Mouse (Mus musculus) stomach, postnatal 0 days (tissue): ENCODE data around the gene Proser3. TPM values are rescaled to one million over a fixed set of nuclear protein-coding genes. Genes with fewer than 3 reads are reported as not detected.

Experiments
- ATAC-seq: fragments of 200-750 bp; cut with Nextera tagmentation; 2 replicates; pipeline ENCODE4 v1.8.0; 2017; ENCODE audit not compliant: low FRiP score, low TSS enrichment
- DNase-seq: peaks from one replicate; pipeline ENCODE4 v3.0.0-alpha.2; 2016; ENCODE audit warnings: low spot score
- H3K27ac ChIP-seq: fragments of 300-500 bp; sonication (generic); replicated peaks from 2 replicates; pipeline ENCODE4 v1.5.1; 2014; ENCODE audit warnings: mild to moderate bottlenecking, control low read depth
- H3K27me3 ChIP-seq: fragments of 300-500 bp; sonication (generic); 2 replicates; pipeline ENCODE4 v1.6.1; 2014; ENCODE audit warnings: low read length; ENCODE audit not compliant: control insufficient read depth, insufficient read depth
- H3K36me3 ChIP-seq: fragments of 300-500 bp; sonication (generic); 2 replicates; pipeline ENCODE4 v1.6.1; 2014; ENCODE audit warnings: low read length, mixed read lengths; ENCODE audit not compliant: control insufficient read depth, insufficient read depth
- H3K4me1 ChIP-seq: fragments of 300-500 bp; sonication (generic); replicated peaks from 2 replicates; pipeline ENCODE4 v1.6.1; 2014; ENCODE audit warnings: antibody characterized with exemption; ENCODE audit not compliant: control insufficient read depth, insufficient read depth
- H3K4me2 ChIP-seq: fragments of 300-500 bp; sonication (generic); replicated peaks from 2 replicates; pipeline ENCODE4 v1.6.1; 2014; ENCODE audit warnings: low read depth, mild to moderate bottlenecking, control low read depth, moderate library complexity
- H3K4me3 ChIP-seq: fragments of 300-500 bp; sonication (generic); 2 replicates; pipeline ENCODE4 v1.5.1; 2014; ENCODE audit warnings: low read depth, low read length, control low read depth
- H3K9ac ChIP-seq: fragments of 300-500 bp; sonication (generic); 2 replicates; pipeline ENCODE4 v1.6.1; 2014; ENCODE audit warnings: mild to moderate bottlenecking, low read length, control low read depth, mixed read lengths
- H3K9me3 ChIP-seq: fragments of 300-500 bp; sonication (generic); 2 replicates; pipeline ENCODE4 v1.6.1; 2016; ENCODE audit warnings: low read length; ENCODE audit not compliant: control insufficient read depth
- CTCF ChIP-seq: IDR thresholded peaks from 2 replicates; pipeline ENCODE4 v1.5.1; 2016; ENCODE audit warnings: antibody characterized with exemption, low read depth, mild to moderate bottlenecking, moderate library complexity
- EP300 ChIP-seq: optimal IDR thresholded peaks from 2 replicates; pipeline ENCODE3; 2016; ENCODE audit warnings: antibody characterized with exemption
- WGBS: fragments of 180-500 bp; shearing (Covaris S2); extraction: QIAGEN DNeasy Blood & Tissue Kit; methylation state at CpG from one replicate; pipeline ENCODE4 v1.1.7; 2014; 5-methylcytosine and 5-hydroxymethylcytosine counted together
- polyA plus RNA-seq: library from polyadenylated mRNA; unstranded; fragments of >200 nt; fragmentation: Nextera tagmentation; extraction: Ambion mirVana; gene quantifications from 2 replicates; pipeline ENCODE4 v1.2.1, GENCODE M21; 2015

The Proser3 gene
- polyA plus RNA-seq, 1 experiment from 2014 or later = 2.3 TPM

- H3K27ac ChIP-seq = peak overlapping the region; percentile 97
- H3K36me3 ChIP-seq = peaks cover 15% of the 10 kb centered on the region
- peak overlapping the region; percentile 81 for H3K9ac ChIP-seq
- TF ChIP-seq EP300 (no peak), CTCF (no peak)
- ATAC-seq (no peak), DNase-seq (no peak)
- WGBS = 82% methylated on average over 18 of the region's 22 CpGs
- H3K4me2 ChIP-seq = peak overlapping the region; percentile 94
- H3K4me3 ChIP-seq = peak overlapping the region; percentile 72
- 0 out of 2 replicates have a peak, but pooled peaks cover 2% of the 10 kb centered on the region for H3K4me1 ChIP-seq
- no peaks in the 10 kb centered on the region for H3K27me3 ChIP-seq
- no peaks in the 10 kb centered on the region for H3K9me3 ChIP-seq
These were observed 1.9 kb upstream of the Proser3 start for GRCm38 (mm10) chr7:30553810-30554584.

GRCm38 (mm10) chr7:30553021-30553589, 1.0 kb upstream of the Proser3 start:
- no peaks in the 10 kb centered on the region for H3K27me3 ChIP-seq
- TF ChIP-seq CTCF (no peak), EP300 (no peak)
- under 1% methylated on average over 23 of the region's 23 CpGs for WGBS
- peaks cover 15% of the 10 kb centered on the region for H3K36me3 ChIP-seq
- 0 out of 2 replicates have a peak, but pooled peaks cover 2% of the 10 kb centered on the region for H3K4me1 ChIP-seq
- H3K4me2 ChIP-seq = peak overlapping the region; percentile 94
- H3K4me3 ChIP-seq = peak overlapping the region; percentile 72
- DNase-seq (peak; percentile 61), ATAC-seq (peak; percentile 21; the same call in 1 of the 2 replicates)
- H3K27ac ChIP-seq = peak overlapping the region; percentile 97
- H3K9ac ChIP-seq = peak overlapping the region; percentile 81
- H3K9me3 ChIP-seq = no peaks in the 10 kb centered on the region

GRCm38 (mm10) chr7:30551445-30552101, 526 bp downstream of the Proser3 start:
- ATAC-seq = peak; percentile 71
- WGBS = 3% methylated on average over 10 of the region's 10 CpGs
- peak; percentile 68 for TF ChIP-seq CTCF
- no peak for TF ChIP-seq EP300
- Histone ChIP-seq H3K4me3 (peak overlapping the region; percentile 72), H3K27ac (peak overlapping the region; percentile 97), H3K4me1 (0 out of 2 replicates have a peak, but pooled peaks cover 2% of the 10 kb centered on the region), H3K9me3 (no peaks in the 10 kb centered on the region), H3K9ac (peak overlapping the region; percentile 68), H3K4me2 (peak overlapping the region; percentile 51), H3K36me3 (peaks cover 13% of the 10 kb centered on the region), H3K27me3 (no peaks in the 10 kb centered on the region)
- DNase-seq = no peak

- Histone ChIP-seq H3K4me1 (0 out of 2 replicates have a peak, but pooled peaks cover 2% of the 10 kb centered on the region), H3K27me3 (no peaks in the 10 kb centered on the region), H3K9me3 (no peaks in the 10 kb centered on the region), H3K27ac (no peak overlapping the region), H3K36me3 (peaks cover 10% of the 10 kb centered on the region), H3K9ac (no peak overlapping the region), H3K4me2 (no peak overlapping the region), H3K4me3 (no peak overlapping the region)
- TF ChIP-seq CTCF (no peak), EP300 (no peak)
- WGBS = 100% methylated on average over 1 of the region's 1 CpGs
- no peak for ATAC-seq
- no peak for DNase-seq
These were observed 1.5 kb downstream of the Proser3 start for GRCm38 (mm10) chr7:30550603-30551002.

GRCm38 (mm10) chr7:30549880-30550279, 2.2 kb downstream of the Proser3 start:
- DNase-seq (no peak), ATAC-seq (no peak)
- Histone ChIP-seq H3K27me3 (no peaks in the 10 kb centered on the region), H3K36me3 (peaks cover 3% of the 10 kb centered on the region), H3K4me2 (no peak overlapping the region), H3K27ac (no peak overlapping the region), H3K4me1 (0 out of 2 replicates have a peak, but pooled peaks cover 2% of the 10 kb centered on the region), H3K9ac (no peak overlapping the region), H3K9me3 (no peaks in the 10 kb centered on the region), H3K4me3 (no peak overlapping the region)
- WGBS = 95% methylated on average over 2 of the region's 2 CpGs
- TF ChIP-seq EP300 (no peak), CTCF (no peak)
